Mouse (Mus musculus): Measurements from ENCODE around the gene Slc41a1.

Slc41a1 gene

DNA sequence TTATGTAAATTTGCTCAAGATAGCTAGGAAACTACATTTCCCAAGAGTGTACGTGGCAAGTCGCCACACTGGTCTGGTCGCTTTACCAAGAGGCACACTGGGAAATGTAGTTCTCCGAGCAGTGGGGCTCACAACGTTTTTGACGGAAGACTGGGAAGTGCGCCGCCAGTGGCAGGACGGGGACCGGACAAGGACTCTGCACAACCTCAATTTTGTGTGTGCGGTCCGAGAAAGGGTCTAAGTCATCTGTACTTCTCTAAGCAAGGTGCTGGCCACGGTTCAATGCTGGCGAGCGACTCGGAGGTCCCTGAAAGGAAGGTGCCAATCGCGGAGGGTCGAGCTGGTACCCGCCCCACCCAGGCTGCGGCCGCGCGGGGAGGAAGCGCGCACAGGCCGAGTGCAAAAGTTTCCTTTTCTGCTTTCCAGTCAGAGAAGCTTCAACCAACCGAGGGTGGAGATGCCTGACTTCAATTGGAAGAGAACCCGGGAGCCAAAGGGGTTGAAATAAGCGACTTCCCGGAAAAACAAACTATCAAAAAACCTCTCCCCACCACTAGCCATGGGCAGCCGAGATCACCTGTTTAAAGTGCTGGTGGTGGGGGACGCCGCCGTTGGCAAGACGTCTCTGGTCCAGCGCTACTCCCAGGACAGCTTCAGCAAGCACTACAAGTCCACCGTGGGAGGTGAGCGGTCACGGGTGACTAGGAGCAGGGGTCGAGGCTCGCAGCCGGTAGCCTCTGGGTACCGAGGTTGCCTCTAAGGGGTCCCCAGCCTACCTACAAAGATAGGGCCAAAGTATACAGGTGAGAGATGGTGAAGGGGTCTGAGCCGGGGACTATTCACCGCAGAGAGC is 40.0 kb downstream of the Slc41a1 start, which contains the start of gene Rab29:
TSS of gene Rab29 (plus strand) at position 132 of the 853 bp plus-strand sequence.
- in situ Hi-C loops (cut with MboI; ENCODE audit: low pct_unique_long_range_greater_than_20kb in 1 of 2, low sequenced_read_pairs in 2 of 2, unreplicated experiment in 1 of 2): no loop called here

DNA sequence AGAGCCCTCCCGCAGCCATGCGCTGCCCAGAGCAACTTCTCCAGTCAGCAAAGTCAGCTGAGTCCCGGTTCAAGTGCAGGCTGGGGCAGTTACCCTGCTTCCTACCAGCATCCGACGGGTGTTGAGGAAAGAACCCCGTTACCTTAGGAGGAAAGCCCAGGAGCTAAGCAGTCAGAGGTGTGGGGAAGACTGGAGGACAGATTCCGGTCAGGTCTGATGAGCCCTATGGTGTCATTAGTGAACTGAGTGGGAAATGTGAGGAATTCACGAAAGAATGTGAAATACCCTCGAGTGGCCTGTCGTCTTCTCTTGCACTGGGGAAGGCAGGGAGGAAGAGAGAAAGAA is 40.6 kb downstream of the Slc41a1 start:
- in situ Hi-C loops (cut with MboI; ENCODE audit: low pct_unique_long_range_greater_than_20kb in 1 of 2, low sequenced_read_pairs in 2 of 2, unreplicated experiment in 1 of 2): no loop called here

- in situ Hi-C loops (cut with MboI; ENCODE audit: low pct_unique_long_range_greater_than_20kb in 1 of 2, low sequenced_read_pairs in 2 of 2, unreplicated experiment in 1 of 2): no loop called here
Observed at GRCm38 (mm10) chr1:131869561-131869960, 42.3 kb downstream of the Slc41a1 start.

DNA sequence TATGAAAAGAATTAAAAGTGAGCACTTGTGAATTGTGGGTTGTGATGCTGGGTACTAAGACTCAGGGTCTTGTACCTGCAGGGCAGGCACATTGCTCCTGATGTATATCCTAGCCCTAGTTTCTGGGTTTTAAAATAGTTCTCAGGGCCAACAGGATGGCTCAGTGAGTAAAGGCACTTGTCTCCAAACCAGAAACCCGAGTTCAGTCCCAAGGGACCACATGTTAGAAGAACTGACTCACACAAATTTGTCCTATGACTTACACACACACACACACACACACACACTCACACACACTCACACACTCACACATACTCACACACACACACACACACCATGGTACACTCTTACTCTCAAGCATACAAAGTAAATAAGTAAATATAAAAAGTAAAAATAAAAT is 45.6 kb downstream of the Slc41a1 start:
- in situ Hi-C loops (cut with MboI; ENCODE audit: low pct_unique_long_range_greater_than_20kb in 1 of 2, low sequenced_read_pairs in 2 of 2, unreplicated experiment in 1 of 2): no loop called here

- in situ Hi-C loops (cut with MboI; ENCODE audit: low pct_unique_long_range_greater_than_20kb in 1 of 2, low sequenced_read_pairs in 2 of 2, unreplicated experiment in 1 of 2): no loop called here
Observed at GRCm38 (mm10) chr1:131879816-131880215, 52.5 kb downstream of the Slc41a1 start.

DNA sequence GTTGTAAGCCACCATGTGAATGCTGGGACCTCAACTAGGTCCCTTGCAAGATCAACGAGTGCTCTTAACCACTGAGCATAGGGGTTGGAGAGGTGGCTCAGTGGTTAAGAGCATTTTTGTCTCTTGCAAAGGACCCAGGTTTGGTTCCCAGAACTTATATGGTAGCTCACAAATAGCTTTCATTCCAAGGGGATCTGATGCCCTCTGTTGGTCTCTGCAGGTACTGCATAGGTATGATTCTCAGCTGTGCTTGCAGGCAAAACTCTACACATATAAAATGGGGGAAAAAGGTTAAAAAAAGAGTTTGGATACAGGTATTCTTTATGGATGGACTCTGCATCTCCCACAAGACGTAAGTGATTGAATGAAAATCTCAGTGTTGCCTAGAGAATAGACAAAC is 55.5 kb downstream of the Slc41a1 start:
- in situ Hi-C loops (cut with MboI; ENCODE audit: low pct_unique_long_range_greater_than_20kb in 1 of 2, low sequenced_read_pairs in 2 of 2, unreplicated experiment in 1 of 2): no loop called here

DNA sequence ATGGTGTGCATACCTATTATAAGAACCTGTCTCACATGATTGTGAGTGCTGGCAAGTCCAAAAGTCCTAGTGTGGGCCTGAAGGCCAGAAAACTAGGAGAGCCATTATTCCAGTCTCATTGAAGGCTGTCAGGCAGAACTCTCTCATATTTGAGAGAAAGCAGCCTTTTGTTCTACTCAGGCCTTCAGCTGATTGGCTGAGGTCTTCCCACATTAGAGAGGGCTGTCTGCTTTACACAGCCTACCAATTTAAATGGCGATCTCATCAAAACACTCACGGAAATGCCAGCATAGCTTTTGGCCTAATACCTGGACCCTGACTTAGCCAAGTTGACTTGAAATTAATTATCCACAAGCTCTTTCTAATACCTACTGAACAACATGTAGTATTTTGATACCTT is 58.9 kb downstream of the Slc41a1 start:
- in situ Hi-C loops (cut with MboI; ENCODE audit: low pct_unique_long_range_greater_than_20kb in 1 of 2, low sequenced_read_pairs in 2 of 2, unreplicated experiment in 1 of 2): no loop called here

- in situ Hi-C loops (cut with MboI; ENCODE audit: low pct_unique_long_range_greater_than_20kb in 1 of 2, low sequenced_read_pairs in 2 of 2, unreplicated experiment in 1 of 2): no loop called here
Observed at GRCm38 (mm10) chr1:131886641-131887040, 59.3 kb downstream of the Slc41a1 start.

DNA sequence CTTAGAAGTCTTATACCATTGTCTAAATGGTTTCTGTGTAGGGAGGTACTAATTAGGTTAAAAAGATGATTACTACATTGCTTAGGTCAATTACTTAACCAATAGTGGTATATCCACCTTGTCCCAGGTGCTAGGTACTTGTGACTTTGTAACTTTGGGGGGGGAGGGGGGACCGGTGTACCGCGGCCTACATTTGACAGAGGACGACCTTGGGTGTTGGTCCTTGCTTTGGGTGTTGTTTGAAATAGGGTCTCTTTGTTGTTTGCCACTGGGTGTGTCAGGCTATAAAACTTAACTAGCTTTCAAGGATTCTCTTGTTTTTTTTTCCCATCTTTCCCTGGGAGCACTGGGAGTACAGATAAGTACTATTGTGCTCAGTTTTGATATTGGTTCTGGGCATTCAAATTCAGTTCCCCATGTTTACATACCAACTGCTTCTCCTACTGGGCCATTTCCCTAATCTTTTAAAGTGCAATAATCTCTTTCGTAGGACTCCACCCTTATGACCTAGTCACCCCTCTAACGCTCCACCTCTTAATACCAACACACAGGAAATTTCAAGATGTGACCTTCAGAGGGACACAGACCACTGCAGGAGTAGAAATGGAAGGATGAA is 62.9 kb downstream of the Slc41a1 start:
- in situ Hi-C loops (cut with MboI; ENCODE audit: low pct_unique_long_range_greater_than_20kb in 1 of 2, low sequenced_read_pairs in 2 of 2, unreplicated experiment in 1 of 2): no loop called here

- in situ Hi-C loops (cut with MboI; ENCODE audit: low pct_unique_long_range_greater_than_20kb in 1 of 2, low sequenced_read_pairs in 2 of 2, unreplicated experiment in 1 of 2): no loop called here
Observed at GRCm38 (mm10) chr1:131891436-131891835, 64.1 kb downstream of the Slc41a1 start.

All from mouse embryonic stem cell (cell line).